Mouse (Mus musculus) heart, adult 18-20 months (tissue): ENCODE measurements at regions not wholly inside any gene's neighbourhood (a gene's known extent, or its start where the extent isn't known, plus 50 kb on each side); places are given as distances from the start of the nearest gene placed in this dataset.

ENCODE experiments used
- DNase-seq, 2 experiments: peaks; one replicate each; pipeline ENCODE4 v3.0.0; 2021 to 2022; ENCODE audit warnings: mixed read lengths in 1 of 2

DNA sequence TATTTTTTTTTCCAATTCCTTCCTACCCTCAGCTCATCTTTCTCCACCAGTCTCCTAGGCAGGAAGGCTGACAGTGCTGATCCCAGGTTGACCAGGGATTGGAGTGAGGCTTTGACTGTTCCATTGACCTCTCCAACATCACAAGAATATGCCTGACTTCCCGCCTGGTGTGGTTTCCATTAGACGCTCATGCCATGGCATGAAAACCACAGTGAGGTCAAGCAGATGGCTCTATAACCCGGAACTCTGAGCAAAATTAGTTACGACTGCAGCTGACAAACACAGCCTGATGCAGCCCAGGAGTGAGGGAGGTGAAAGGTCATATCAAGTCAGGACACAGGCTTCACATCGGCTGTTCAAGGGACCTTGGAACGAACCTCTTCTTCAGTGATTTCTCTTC is 153.6 kb downstream of the Snx19 start:
- DNase-seq = no peak

DNA sequence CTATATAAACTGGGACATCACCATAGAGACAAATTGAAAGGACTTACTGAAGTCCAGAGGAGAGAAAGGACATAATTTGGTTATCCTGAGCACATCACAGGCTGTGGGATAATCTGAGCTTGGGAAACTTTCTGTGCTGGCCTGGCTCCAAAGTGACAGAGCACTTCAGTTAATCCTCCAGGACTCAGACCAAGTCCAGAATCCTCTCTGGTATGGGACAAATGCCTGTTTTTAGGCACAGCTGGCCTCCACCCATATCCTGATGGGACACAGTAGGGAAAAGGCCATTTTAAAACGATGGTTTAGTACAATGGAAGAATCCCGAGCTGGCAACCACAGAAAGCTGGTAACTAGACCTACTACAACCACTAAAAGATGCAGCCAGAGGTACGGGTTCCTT is 151.3 kb downstream of the Snx19 start:
- peak; percentile 68 to 80 for DNase-seq

DNA sequence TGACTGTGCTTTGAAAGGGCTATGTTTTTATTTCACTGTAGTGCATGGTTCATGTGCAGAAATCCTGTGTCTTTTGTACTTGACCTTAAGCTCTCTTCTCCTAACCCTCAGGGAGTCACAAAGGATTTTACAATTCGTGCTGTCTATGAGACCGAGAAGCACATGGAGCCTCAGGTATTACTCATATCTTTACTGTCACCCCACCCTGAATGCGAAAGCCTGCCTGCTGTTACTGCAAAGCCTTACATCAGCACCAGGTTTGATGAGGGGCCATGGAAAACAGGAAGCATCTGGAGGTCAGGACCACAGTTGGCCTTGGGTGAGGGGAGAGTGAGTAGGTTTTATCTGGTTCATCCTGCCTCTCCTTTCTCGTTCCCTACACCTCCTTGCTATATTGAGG is 150.3 kb downstream of the Snx19 start:
- DNase-seq = no peak

DNA sequence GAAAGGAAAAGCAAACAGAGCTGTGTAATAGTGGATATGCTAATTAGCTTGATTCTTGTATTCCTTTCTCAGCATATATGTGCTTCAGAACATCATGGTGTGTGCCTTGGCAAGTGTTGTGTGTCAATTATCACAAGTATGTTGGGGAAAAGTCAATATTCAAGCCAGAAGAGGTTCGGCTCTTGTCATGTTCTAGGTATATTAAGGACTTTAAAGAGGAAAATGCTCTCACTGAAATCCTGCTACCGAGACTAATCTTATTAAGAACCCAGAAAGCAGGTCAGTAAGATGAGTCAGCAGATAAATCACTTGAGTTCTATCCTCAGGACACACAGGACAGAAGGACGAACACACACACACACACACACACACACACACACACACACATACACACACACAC is 148.6 kb downstream of the Snx19 start:
- DNase-seq = no peak

DNA sequence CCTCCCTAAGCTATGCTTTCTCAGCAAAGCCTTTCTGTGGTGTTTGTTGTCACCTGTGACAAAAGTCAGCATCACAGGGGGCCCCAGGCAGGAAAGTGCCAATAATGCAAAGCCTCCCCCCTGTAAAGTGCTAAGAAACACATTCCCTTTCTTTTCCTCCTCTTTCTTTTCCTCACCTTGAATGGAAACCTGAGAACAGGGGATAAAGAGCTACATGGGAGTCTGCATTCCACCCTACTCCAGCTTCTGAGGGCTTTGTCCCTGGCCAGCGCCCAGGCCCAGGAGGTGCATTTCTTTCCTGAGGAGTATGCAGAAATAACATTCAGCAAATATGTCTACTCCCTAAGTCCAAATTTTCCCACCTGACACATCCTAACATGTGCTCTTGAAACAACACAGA is 146.4 kb downstream of the Snx19 start:
- DNase-seq = no peak

DNA sequence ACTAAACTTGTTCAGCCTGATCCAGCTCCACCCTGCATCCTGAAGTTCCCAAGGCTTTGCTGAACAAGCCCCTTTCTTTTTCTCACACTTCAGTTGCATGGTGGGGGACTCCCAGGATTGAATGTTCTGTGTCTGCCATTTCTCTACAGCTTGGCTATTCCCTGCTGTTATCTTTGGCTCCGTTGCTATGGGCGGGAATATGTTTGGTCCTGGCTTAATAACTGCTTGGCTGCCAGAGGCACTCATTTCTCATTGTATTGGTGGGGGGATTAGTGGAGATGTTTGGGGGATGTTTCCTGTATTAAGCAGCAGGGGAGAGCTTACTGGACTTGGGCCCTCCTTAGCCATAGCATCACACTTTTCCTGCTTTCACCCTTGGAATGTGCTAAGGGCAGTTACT is 144.1 kb downstream of the Snx19 start:
- peak; percentile 19 to 32 for DNase-seq

DNA sequence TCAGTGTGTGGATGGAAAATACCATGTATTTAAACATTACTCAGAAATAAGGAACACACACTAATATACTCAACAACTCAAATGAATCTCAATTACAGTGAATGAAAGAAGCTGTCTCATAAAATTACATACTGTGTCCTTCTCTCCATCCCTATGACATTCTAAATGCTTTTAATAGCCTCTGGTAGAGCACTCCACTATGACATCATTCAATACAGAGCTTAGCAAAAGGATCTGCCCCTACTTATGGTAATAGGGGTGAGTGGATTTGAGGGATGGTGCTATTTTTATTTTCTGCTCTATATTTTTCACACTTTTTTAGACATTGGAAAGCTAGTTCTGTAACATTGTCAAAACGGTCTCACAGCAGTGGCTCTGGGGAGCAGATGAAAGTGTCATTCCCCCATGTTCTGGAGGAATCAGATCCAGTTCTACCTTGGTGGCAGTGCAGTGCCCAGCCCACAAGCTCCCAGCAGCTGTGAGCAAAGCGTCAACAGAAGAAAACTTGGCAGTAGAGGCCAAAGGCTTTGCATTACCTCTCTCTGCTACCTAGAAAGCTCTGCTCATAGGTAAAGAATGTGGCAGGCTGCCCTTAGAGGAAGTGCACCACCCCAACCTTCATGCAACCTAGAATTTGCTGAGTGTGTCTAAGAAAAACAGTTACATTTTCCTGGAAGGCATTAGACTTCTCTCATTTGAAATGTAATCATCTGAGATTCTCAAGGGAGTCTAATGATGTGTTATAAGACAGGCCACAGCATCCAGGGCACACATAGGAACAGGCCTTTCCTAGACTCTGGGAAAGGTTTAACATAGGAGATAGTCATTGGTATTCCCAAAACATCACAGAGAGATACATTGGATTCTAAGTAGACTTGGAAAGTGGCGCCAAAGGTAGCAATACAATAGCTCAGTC is 138.1 kb downstream of the Snx19 start:
- no peak for DNase-seq

DNA sequence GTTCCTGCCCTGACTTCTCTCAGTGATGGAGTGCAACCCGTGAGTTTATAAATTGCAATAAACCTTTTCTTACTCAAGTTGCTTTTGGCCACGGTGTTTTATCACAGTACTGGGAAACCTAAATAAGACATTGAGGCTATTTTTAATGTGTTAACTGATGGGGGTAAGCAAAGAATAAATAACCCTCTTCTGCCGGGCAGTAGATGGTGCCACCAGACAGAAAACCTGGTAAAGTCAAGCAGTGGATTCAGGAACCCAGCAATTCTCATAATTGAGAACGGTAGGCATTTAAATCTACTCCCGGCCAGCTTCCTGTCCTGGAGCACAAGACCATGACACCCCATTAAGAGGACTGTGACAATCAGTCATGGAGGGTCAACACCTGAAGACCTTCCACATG is 136.5 kb downstream of the Snx19 start:
- no peak for DNase-seq

DNA sequence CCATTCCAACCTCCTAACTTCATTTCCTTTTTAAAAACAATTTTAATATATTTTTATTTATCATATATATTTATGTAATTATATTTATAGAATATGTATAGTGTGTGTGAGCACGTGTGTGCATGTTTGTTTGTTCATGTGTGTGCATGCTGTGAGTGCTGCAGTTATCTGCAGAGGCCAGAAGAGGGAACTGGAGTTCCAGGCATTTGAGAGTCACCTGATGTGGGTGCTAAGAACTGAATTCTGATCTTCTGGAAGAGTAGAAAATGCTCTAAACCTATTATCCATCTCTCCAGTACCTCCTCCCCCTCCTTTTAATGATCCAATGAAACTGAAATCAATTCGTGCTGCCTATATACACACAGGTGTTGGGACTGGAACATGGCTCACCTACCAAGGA is 128.0 kb downstream of the Snx19 start:
- no peak for DNase-seq

DNA sequence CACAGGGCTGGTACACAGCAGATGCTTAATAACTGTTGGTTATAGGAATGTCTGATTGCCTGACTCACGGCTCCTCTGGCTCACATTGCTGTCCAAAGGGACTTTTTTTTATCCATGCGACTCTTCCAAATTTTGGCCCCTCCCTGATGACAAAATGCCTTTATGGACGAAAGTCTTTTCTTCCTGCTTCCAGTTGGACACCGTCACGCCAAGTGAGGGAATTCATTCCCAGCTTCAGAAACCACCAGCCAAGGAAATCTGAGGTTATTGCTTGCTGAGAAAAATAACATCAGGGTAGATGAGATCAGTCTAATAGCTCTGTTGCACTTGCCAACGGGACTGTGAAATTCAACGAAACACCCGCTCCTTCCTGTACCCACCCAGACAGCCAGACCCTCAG is 125.8 kb downstream of the Snx19 start:
- DNase-seq = peak; percentile 58 to 74

DNA sequence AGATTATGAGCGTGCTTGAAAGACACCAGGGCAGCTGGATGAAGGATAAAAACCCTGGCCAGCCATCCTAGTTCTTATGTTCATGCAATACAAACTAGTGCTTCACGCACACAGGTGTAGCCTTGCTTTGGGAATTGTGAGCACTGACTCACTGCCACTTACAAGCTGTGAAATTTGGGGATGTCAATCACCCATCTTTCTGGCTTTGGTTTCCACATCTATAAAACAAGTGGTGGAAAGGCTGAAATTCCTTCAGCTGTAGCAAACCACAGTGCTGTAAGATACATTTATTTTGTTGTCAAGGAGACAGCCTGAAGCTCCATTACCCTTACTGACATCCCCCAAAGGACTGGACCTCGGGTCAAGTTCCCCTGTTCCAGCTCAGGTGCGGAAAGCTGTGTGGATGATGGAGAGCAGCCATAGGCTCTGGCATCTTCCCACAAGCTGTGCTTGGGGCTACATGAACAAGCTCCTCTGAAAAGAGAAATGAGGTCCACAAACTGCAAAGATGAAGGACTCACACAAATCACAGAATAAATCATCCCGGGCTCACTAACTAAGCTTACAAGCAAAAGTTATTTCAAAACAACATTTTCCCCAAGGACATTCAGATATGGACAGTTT is 123.1 kb downstream of the Snx19 start:
- DNase-seq = no peak

DNA sequence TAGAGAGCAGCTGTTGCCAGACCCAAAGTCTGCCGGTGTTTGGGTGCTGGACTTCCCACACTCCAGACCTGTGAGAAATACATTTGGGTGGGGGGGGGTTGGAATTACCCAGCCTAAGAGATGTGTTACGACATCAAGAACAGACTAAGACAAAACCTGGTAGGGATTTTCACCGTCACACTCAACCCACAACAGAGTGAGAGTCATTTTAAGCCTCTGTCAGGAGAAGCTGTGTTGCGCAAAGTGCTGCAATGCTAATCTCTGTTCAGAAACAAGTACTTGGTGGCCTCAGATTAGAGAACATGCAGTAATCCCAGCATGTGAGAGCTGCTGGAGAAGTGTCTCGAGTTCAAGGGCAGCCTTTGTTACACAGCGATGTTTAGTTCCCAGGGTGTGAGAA is 113.0 kb downstream of the Snx19 start:
- no peak for DNase-seq

DNA sequence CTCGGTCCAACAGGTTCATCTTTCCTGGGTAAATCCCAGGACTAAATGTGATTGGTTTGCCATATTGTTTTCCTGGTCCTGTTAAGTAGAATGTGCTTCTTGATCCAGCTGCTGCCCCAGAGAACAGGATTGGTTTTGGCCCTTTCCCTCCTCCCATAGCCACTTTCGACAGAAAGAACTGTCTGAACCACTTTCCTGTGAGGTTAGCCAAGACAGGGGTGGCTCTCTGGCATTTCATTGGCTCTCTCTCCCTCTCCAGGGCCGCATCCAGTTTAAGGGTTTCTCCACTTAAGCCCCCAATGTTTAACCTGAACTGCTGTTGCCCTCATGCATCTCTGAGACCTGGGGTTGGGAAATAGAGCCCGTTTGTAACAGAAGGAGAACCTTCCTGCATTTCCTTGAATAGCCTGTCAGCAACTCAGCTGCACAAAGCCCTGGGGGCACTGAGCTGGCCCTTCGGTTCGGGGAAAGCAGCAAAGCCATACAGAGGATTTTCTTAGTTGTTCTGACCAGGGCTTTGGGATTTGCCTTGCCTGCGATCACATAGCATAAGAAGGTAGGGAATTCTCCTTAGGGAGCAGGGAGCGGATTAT is 109.7 kb downstream of the Snx19 start:
- peak in 1 of 2 experiments; percentile 33 for DNase-seq

DNA sequence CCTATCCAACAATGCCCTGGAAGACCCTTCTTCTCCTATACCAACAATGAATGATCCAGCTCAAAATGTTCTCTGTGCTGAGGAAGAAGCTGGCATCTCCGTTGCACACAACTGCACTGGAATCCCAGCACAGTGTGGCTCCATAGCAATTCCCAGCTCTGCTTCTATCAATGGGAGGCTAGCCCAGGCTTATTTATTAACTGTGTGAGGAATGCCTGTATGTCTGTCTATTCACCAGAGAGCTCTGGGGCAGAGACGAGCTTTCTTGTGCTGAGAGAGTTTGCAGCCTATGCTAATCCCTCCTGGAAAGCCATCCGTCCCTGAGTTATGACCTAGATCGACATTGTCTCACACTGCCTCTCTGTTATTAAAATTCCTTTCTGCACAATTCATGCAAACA is 108.1 kb downstream of the Snx19 start:
- no peak for DNase-seq

DNA sequence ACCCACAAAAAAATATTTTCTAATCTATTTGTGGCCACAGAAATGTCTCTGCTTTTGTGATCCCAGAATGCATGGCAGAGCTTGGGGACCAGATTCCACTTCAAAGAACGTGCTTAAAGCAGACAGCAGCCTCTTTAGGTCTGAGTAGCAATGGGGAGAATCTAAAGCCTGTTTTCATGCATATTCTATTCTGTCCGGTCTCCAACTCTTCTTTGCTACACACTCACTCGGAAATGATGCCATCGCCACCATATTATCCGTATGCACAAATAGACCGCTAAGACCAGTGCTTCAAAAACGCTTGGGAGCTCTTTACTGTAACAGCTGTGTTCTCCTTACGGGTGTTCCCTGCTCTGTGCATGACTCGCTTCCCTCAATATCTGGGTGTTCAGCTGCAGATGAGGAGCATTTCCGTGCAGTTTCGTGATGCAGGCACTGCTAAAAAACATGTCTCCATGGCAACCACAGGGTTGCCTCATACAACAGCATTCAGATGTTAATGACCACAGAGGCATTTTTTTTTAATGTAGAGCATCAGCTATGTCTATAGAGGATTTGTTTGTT is 107.0 kb downstream of the Snx19 start:
- DNase-seq = no peak

DNA sequence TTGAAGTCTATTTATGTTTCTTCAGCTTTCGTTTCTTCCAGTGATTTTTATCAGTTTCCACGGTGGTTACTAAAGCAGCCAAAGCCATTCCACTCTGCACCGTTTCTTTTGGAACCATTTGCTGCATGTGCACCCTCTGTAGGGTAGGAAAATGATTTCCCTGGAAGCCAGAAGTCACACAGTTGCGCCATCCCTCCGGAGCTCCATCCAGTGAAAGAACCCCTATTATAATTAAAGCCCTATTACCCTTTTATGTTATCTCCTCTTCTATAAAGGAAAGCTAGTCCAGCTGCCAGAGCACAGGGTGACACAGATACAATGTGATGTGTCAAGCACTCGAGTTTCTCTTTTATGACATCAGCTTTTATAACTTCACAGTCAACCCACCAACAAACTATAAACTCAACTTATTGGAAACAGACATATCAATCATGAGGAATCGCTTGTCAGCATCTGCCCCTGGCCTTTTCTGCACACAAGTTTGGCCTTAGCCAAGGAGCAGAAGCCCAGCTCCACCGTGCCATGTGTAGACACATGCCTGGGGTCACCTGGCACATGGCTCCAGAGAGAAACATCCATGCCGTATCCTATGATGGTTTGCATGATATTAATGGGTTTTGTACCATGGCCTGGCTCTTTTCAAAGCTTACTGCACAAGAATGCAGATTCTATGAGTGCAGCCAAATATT is 106.3 kb downstream of the Snx19 start:
- peak in 1 of 2 experiments; percentile 18 for DNase-seq

DNA sequence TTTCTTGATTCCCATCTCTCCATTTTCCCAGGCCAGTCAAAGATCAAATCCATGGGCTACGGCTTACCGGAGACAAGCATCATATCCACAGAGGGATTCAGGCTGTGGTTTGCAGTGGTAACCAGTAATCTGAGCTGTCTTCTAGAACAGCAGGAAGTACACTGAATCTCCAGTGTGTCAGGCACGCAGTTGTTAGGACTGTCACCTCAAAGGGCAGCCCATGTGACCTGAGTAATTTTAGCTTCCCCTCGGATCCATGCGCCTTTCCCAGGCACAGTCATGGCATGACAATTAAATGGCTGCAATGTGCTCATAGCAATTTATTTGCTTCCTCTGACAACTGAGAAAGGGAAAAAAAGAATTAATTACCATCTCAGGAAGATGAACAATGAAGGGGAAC is 98.2 kb downstream of the Snx19 start:
- DNase-seq = no peak

DNA sequence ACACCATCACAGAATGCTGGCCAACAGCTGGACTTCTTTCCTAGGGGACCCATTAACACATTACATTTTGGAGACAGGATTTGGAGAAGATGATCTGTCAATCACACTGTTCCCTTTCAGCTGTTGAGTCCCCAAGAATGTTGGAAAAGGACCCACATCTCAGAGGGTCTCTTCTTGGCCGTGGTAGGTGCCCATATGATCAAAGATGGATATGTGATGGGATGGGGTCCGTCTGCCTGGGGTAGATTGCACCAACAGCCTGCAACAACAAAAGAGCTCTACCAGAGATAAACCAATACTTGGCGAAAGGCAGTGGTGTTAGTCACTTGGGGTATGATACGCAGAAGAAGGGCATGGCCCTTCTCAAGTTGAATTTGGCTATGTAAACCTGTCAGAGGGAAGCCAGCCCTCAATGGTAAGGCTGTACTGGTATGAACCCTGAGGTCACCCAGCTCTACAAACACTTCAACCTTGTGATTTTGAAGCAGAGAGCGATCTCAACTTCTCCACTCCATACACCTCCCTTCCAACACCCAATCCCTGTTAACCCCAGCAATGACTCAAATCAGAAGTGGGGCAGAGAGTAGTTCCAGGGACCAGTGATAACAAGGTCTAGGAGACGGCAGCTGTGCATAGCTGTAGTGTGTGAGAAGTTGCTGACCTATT is 97.6 kb downstream of the Snx19 start:
- peak in 1 of 2 experiments; percentile 25 for DNase-seq

DNA sequence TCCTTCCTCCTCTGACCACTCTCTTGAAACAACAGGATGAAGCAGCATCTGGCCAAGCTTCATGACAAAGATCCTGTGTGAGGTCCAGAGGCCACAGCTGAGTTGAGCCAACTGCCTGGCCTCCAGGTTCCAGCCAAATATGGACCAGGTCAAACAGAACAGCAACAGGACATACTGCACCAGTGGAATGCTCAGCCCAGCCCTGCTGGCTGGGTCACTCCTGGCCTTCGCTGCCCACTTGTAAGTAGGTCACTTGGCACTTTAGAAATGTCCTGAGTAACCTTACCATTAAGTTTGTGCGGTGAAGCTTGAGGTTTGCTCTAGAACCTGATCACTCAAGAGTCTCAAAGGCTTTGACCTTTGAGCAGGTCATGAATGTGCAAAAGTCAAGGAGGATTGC is 96.9 kb downstream of the Snx19 start:
- peak; percentile 57 to 80 for DNase-seq

DNA sequence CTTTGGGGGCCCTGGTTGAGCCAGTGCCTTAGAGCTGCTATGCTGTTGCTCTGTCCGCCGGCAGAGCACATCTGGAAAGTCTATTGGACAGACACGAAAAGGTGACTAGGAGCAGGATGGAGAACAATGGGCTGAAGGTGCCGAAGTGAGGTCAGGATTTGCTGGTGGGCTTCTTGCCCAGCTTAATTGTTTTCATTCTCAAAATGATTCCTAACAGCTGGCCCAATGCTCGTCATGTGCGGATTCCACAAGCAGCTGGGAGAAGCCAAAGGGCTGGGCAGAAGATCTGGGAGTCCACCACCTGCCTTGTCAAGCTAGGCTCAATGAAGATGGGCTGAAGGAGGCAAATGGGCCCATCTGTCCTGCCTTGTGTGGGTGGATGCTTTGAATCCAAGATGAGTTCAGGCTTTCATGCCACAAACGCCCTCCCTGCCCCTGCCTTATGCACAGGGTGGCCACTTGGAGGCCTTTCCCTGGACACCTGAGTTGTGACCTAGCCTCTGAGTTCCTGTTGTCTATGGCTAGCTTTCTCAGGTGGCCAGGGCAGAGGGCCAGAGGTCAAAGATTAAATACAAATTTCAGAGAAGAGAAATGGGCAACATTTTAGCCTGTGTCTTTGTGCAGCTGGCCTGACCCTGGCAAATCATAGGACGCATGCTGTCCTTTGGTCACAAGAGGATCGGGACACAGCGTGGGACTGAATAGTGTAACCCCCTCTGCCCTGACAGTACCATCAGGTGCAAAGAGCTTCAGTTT is 95.9 kb downstream of the Snx19 start:
- peak; percentile 29 to 74 for DNase-seq
